Mouse (Mus musculus) heart, postnatal 4 days (tissue): ENCODE measurements around the gene Tcp11. TPM values are rescaled to one million over a fixed set of nuclear protein-coding genes. Genes with fewer than 3 reads are reported as not detected.

Source experiments
- DNase-seq: peaks from one replicate; pipeline ENCODE4 v3.0.0; 2021
- total RNA-seq, 2 experiments: library from RNA; stranded (reverse); gene quantifications; 2 replicates each; pipeline ENCODE4 v1.2.3; 2021

Gene Tcp11
- total RNA-seq, result under 1 TPM in 1 of 2 experiments, not detected in 1; 0.14 TPM

- peak; percentile 60 for DNase-seq
Observed at GRCm38 (mm10) chr17:28080045-28080816, at the start of gene Tcp11. TSS of gene Tcp11 (minus strand) at chr17:28080639.

GRCm38 (mm10) chr17:28129796-28130195 is 49.4 kb upstream of the Tcp11 start:
- DNase-seq, result no peak

GRCm38 (mm10) chr17:28124368-28124767 is 43.9 kb upstream of the Tcp11 start:
- DNase-seq, result no peak

- DNase-seq, result no peak
Observed at GRCm38 (mm10) chr17:28123627-28124026, 43.2 kb upstream of the Tcp11 start.

- DNase-seq, result no peak
Observed at GRCm38 (mm10) chr17:28122949-28123348, 42.5 kb upstream of the Tcp11 start.

GRCm38 (mm10) chr17:28120460-28120859 is 40.0 kb upstream of the Tcp11 start:
- DNase-seq, result no peak

- DNase-seq, result peak; percentile 68
Observed at GRCm38 (mm10) chr17:28117451-28118209, 37.2 kb upstream of the Tcp11 start.

GRCm38 (mm10) chr17:28116335-28116734 is 35.9 kb upstream of the Tcp11 start:
- DNase-seq, result no peak

- no peak for DNase-seq
Observed at GRCm38 (mm10) chr17:28112266-28112665, 31.8 kb upstream of the Tcp11 start.

GRCm38 (mm10) chr17:28107275-28107674 is 26.8 kb upstream of the Tcp11 start:
- no peak for DNase-seq

GRCm38 (mm10) chr17:28106352-28106751 is 25.9 kb upstream of the Tcp11 start:
- DNase-seq, result peak; percentile 20

GRCm38 (mm10) chr17:28104416-28104815 is 24.0 kb upstream of the Tcp11 start:
- DNase-seq, result no peak

- DNase-seq, result no peak
Observed at GRCm38 (mm10) chr17:28101902-28102319, 21.5 kb upstream of the Tcp11 start.

GRCm38 (mm10) chr17:28101284-28101887 is 20.9 kb upstream of the Tcp11 start:
- DNase-seq, result no peak

GRCm38 (mm10) chr17:28100669-28101068 is 20.2 kb upstream of the Tcp11 start:
- DNase-seq, result no peak

- no peak for DNase-seq
Observed at GRCm38 (mm10) chr17:28099086-28099485, 18.6 kb upstream of the Tcp11 start.

- DNase-seq, result no peak
Observed at GRCm38 (mm10) chr17:28097308-28097707, 16.9 kb upstream of the Tcp11 start.

- DNase-seq, result no peak
Observed at GRCm38 (mm10) chr17:28096418-28096817, 16.0 kb upstream of the Tcp11 start.

- no peak for DNase-seq
Observed at GRCm38 (mm10) chr17:28093837-28094236, 13.4 kb upstream of the Tcp11 start.

GRCm38 (mm10) chr17:28092297-28092696 is 11.9 kb upstream of the Tcp11 start:
- no peak for DNase-seq

- no peak for DNase-seq
Observed at GRCm38 (mm10) chr17:28088718-28089117, 8.3 kb upstream of the Tcp11 start.

- no peak for DNase-seq
Observed at GRCm38 (mm10) chr17:28087430-28087829, 7.0 kb upstream of the Tcp11 start.

GRCm38 (mm10) chr17:28084964-28085363 is 4.5 kb upstream of the Tcp11 start:
- peak; percentile 95 for DNase-seq
